Mouse (Mus musculus): Measurements from ENCODE around the gene Npnt. TPM values are rescaled to one million over a fixed set of nuclear protein-coding genes. Genes with fewer than 3 reads are reported as not detected.

Gene Npnt
- total RNA-seq, 1 experiment: 8.6 TPM

- no peak for TF ChIP-seq HCFC1 (IDR thresholded peaks at IDR 0.05; ENCODE audit: borderline replicate concordance, insufficient read depth, low read length)
- TF ChIP-seq MAFK (IDR thresholded peaks at IDR 0.05; ENCODE audit: insufficient read depth, low read depth, low read length): no peak
- TF ChIP-seq ZC3H11A (IDR thresholded peaks at IDR 0.05; ENCODE audit: borderline replicate concordance, low read depth, low read length): no peak
- TF ChIP-seq CHD2 (IDR thresholded peaks at IDR 0.05; ENCODE audit: low read depth, low read length): no peak
- no peak for TF ChIP-seq ZNF384 (IDR thresholded peaks at IDR 0.05; ENCODE audit: low read depth, low read length)
- no peak for DNase-seq (ENCODE audit: low read depth, low spot score)
- H3K27ac ChIP-seq (ENCODE audit: insufficient read depth, low read depth, low read length, poor library complexity, severe bottlenecking): no peak overlapping the region
- no peaks in the 10 kb centered on the region; a peak in 1 of 4 replicates for H3K4me1 ChIP-seq (ENCODE audit: control insufficient read depth in 2 of 2, insufficient read depth in 2 of 2, low read length in 2 of 2, poor library complexity in 1 of 2)
- no peak overlapping the region for H3K9ac ChIP-seq (ENCODE audit: insufficient read depth, low read depth, low read length, poor library complexity, severe bottlenecking)
- H3K9me3 ChIP-seq (ENCODE audit: control insufficient read depth, insufficient read depth, low read depth, low read length): no peaks in the 10 kb centered on the region
- H3K36me3 ChIP-seq (ENCODE audit: control insufficient read depth, insufficient read depth, low read length, poor library complexity, severe bottlenecking): no peaks in the 10 kb centered on the region
- in situ Hi-C loops (cut with MboI; ENCODE audit: low sequenced_read_pairs in 2 of 2, unreplicated experiment in 2 of 2): no loop called here
- H3K4me3 ChIP-seq (ENCODE audit: insufficient read depth in 1 of 2, low read depth in 1 of 2, low read length in 2 of 2, poor library complexity in 1 of 2, severe bottlenecking in 1 of 2): no peak overlapping the region
Measured at GRCm38 (mm10) chr3:132871318-132871904, 78.7 kb downstream of the Npnt start.

GRCm38 (mm10) chr3:132870079-132870478 is 80.0 kb downstream of the Npnt start:
- Histone ChIP-seq H3K4me1 (ENCODE audit: control insufficient read depth in 2 of 2, insufficient read depth in 2 of 2, low read length in 2 of 2, poor library complexity in 1 of 2) (no peaks in the 10 kb centered on the region), H3K27ac (ENCODE audit: insufficient read depth, low read depth, low read length, poor library complexity, severe bottlenecking) (no peak overlapping the region), H3K36me3 (ENCODE audit: control insufficient read depth, insufficient read depth, low read length, poor library complexity, severe bottlenecking) (no peaks in the 10 kb centered on the region), H3K9me3 (ENCODE audit: control insufficient read depth, insufficient read depth, low read depth, low read length) (no peaks in the 10 kb centered on the region), H3K9ac (ENCODE audit: insufficient read depth, low read depth, low read length, poor library complexity, severe bottlenecking) (no peak overlapping the region), H3K4me3 (ENCODE audit: insufficient read depth in 1 of 2, low read depth in 1 of 2, low read length in 2 of 2, poor library complexity in 1 of 2, severe bottlenecking in 1 of 2) (no peak overlapping the region)
- DNase-seq (ENCODE audit: low read depth, low spot score): no peak
- in situ Hi-C loops (cut with MboI; ENCODE audit: low sequenced_read_pairs in 2 of 2, unreplicated experiment in 2 of 2): no loop called here
- TF ChIP-seq MAFK (IDR thresholded peaks at IDR 0.05; ENCODE audit: insufficient read depth, low read depth, low read length) (no peak), ZNF384 (IDR thresholded peaks at IDR 0.05; ENCODE audit: low read depth, low read length) (no peak), HCFC1 (IDR thresholded peaks at IDR 0.05; ENCODE audit: borderline replicate concordance, insufficient read depth, low read length) (no peak), ZC3H11A (IDR thresholded peaks at IDR 0.05; ENCODE audit: borderline replicate concordance, low read depth, low read length) (no peak), CHD2 (IDR thresholded peaks at IDR 0.05; ENCODE audit: low read depth, low read length) (no peak)

GRCm38 (mm10) chr3:132868838-132869237 is 81.3 kb downstream of the Npnt start:
- H3K9me3 ChIP-seq (ENCODE audit: control insufficient read depth, insufficient read depth, low read depth, low read length): no peaks in the 10 kb centered on the region
- in situ Hi-C loops (cut with MboI; ENCODE audit: low sequenced_read_pairs in 2 of 2, unreplicated experiment in 2 of 2): no loop called here
- no peak overlapping the region for H3K9ac ChIP-seq (ENCODE audit: insufficient read depth, low read depth, low read length, poor library complexity, severe bottlenecking)
- no peaks in the 10 kb centered on the region for H3K4me1 ChIP-seq (ENCODE audit: control insufficient read depth in 2 of 2, insufficient read depth in 2 of 2, low read length in 2 of 2, poor library complexity in 1 of 2)
- no peaks in the 10 kb centered on the region for H3K36me3 ChIP-seq (ENCODE audit: control insufficient read depth, insufficient read depth, low read length, poor library complexity, severe bottlenecking)
- no peak overlapping the region for H3K4me3 ChIP-seq (ENCODE audit: insufficient read depth in 1 of 2, low read depth in 1 of 2, low read length in 2 of 2, poor library complexity in 1 of 2, severe bottlenecking in 1 of 2)
- no peak for DNase-seq (ENCODE audit: low read depth, low spot score)
- TF ChIP-seq ZC3H11A (IDR thresholded peaks at IDR 0.05; ENCODE audit: borderline replicate concordance, low read depth, low read length) (no peak), HCFC1 (IDR thresholded peaks at IDR 0.05; ENCODE audit: borderline replicate concordance, insufficient read depth, low read length) (no peak), CHD2 (IDR thresholded peaks at IDR 0.05; ENCODE audit: low read depth, low read length) (no peak), ZNF384 (IDR thresholded peaks at IDR 0.05; ENCODE audit: low read depth, low read length) (no peak), MAFK (IDR thresholded peaks at IDR 0.05; ENCODE audit: insufficient read depth, low read depth, low read length) (no peak)
- H3K27ac ChIP-seq (ENCODE audit: insufficient read depth, low read depth, low read length, poor library complexity, severe bottlenecking): no peak overlapping the region

- H3K4me1 ChIP-seq (ENCODE audit: control insufficient read depth in 2 of 2, insufficient read depth in 2 of 2, low read length in 2 of 2, poor library complexity in 1 of 2): no peaks in the 10 kb centered on the region
- no peak overlapping the region for H3K4me3 ChIP-seq (ENCODE audit: insufficient read depth in 1 of 2, low read depth in 1 of 2, low read length in 2 of 2, poor library complexity in 1 of 2, severe bottlenecking in 1 of 2)
- in situ Hi-C loops (cut with MboI; ENCODE audit: low sequenced_read_pairs in 2 of 2, unreplicated experiment in 2 of 2): no loop called here
- TF ChIP-seq ZC3H11A (IDR thresholded peaks at IDR 0.05; ENCODE audit: borderline replicate concordance, low read depth, low read length) (no peak), HCFC1 (IDR thresholded peaks at IDR 0.05; ENCODE audit: borderline replicate concordance, insufficient read depth, low read length) (no peak), ZNF384 (IDR thresholded peaks at IDR 0.05; ENCODE audit: low read depth, low read length) (no peak)
- no peak overlapping the region for H3K27ac ChIP-seq (ENCODE audit: insufficient read depth, low read depth, low read length, poor library complexity, severe bottlenecking)
- H3K9ac ChIP-seq (ENCODE audit: insufficient read depth, low read depth, low read length, poor library complexity, severe bottlenecking): no peak overlapping the region
- H3K9me3 ChIP-seq (ENCODE audit: control insufficient read depth, insufficient read depth, low read depth, low read length): no peaks in the 10 kb centered on the region
- H3K36me3 ChIP-seq (ENCODE audit: control insufficient read depth, insufficient read depth, low read length, poor library complexity, severe bottlenecking): no peaks in the 10 kb centered on the region
- DNase-seq (ENCODE audit: low read depth, low spot score): no peak
Measured at GRCm38 (mm10) chr3:132866984-132867383, 83.1 kb downstream of the Npnt start.

- no peak overlapping the region for H3K9ac ChIP-seq (ENCODE audit: insufficient read depth, low read depth, low read length, poor library complexity, severe bottlenecking)
- H3K9me3 ChIP-seq (ENCODE audit: control insufficient read depth, insufficient read depth, low read depth, low read length): no peaks in the 10 kb centered on the region
- DNase-seq (ENCODE audit: low read depth, low spot score): no peak
- H3K4me1 ChIP-seq (ENCODE audit: control insufficient read depth in 2 of 2, insufficient read depth in 2 of 2, low read length in 2 of 2, poor library complexity in 1 of 2): no peaks in the 10 kb centered on the region
- no peaks in the 10 kb centered on the region for H3K36me3 ChIP-seq (ENCODE audit: control insufficient read depth, insufficient read depth, low read length, poor library complexity, severe bottlenecking)
- no peak overlapping the region for H3K27ac ChIP-seq (ENCODE audit: insufficient read depth, low read depth, low read length, poor library complexity, severe bottlenecking)
- in situ Hi-C loops (cut with MboI; ENCODE audit: low sequenced_read_pairs in 2 of 2, unreplicated experiment in 2 of 2): no loop called here
- no peak overlapping the region for H3K4me3 ChIP-seq (ENCODE audit: insufficient read depth in 1 of 2, low read depth in 1 of 2, low read length in 2 of 2, poor library complexity in 1 of 2, severe bottlenecking in 1 of 2)
- no peak for TF ChIP-seq ZNF384 (IDR thresholded peaks at IDR 0.05; ENCODE audit: low read depth, low read length)
- TF ChIP-seq MAFK (IDR thresholded peaks at IDR 0.05; ENCODE audit: insufficient read depth, low read depth, low read length): no peak
- no peak for TF ChIP-seq CHD2 (IDR thresholded peaks at IDR 0.05; ENCODE audit: low read depth, low read length)
- TF ChIP-seq HCFC1 (IDR thresholded peaks at IDR 0.05; ENCODE audit: borderline replicate concordance, insufficient read depth, low read length): no peak
- TF ChIP-seq ZC3H11A (IDR thresholded peaks at IDR 0.05; ENCODE audit: borderline replicate concordance, low read depth, low read length): no peak
Measured at GRCm38 (mm10) chr3:132865596-132865995, 84.5 kb downstream of the Npnt start.

All from ES-E14 (cell line).